Mouse (Mus musculus) liver, embryonic 14.5 days (tissue): ENCODE results near the gene Celf2. TPM values are rescaled to one million over a fixed set of nuclear protein-coding genes. Genes with fewer than 3 reads are reported as not detected.

Experiments
- ATAC-seq: fragments of 200-750 bp; cut with Nextera tagmentation; 2 replicates; pipeline ENCODE4 v1.8.0; 2017; ENCODE audit warnings: moderate number of reproducible peaks, mild to moderate bottlenecking, moderate library complexity; ENCODE audit not compliant: insufficient read depth
- DNase-seq, 3 experiments: peaks; one replicate each; pipeline ENCODE4 v3.0.0-alpha.2; 2012 to 2013; ENCODE audit warnings: low read depth in 3 of 3, low spot score in 3 of 3
- H3K27ac ChIP-seq: fragments of 300-500 bp; sonication (generic); 2 replicates; pipeline ENCODE4 v1.5.1; 2014; ENCODE audit warnings: moderate library complexity, mild to moderate bottlenecking, control low read depth, inconsistent platforms
- H3K27me3 ChIP-seq: fragments of 300-500 bp; sonication (generic); 2 replicates; pipeline ENCODE4 v1.6.1; 2014; ENCODE audit warnings: mild to moderate bottlenecking, low read length, moderate library complexity; ENCODE audit not compliant: control insufficient read depth, insufficient read depth
- H3K36me3 ChIP-seq: fragments of 300-500 bp; sonication (generic); replicated peaks from 2 replicates; pipeline ENCODE4 v1.6.1; 2014; ENCODE audit warnings: low read depth; ENCODE audit not compliant: control insufficient read depth, insufficient read depth
- H3K4me1 ChIP-seq, 2 experiments: fragments of 200-500 bp in 1 of 2; fragments of 300-500 bp in 1 of 2; sonication (generic) in 1 of 2; replicated peaks; 2 replicates each; pipeline ENCODE4 v1.6.1; 2012 to 2014; ENCODE audit warnings: antibody characterized with exemption in 1 of 2, inconsistent platforms in 1 of 2, low read length in 1 of 2; ENCODE audit not compliant: control insufficient read depth in 2 of 2, insufficient read depth in 2 of 2
- H3K4me2 ChIP-seq: fragments of 300-500 bp; sonication (generic); 2 replicates; pipeline ENCODE4 v1.6.1; 2014; ENCODE audit warnings: low read depth, mild to moderate bottlenecking, control low read depth, moderate library complexity
- H3K4me3 ChIP-seq, 2 experiments: fragments of 200-500 bp in 1 of 2; fragments of 300-500 bp in 1 of 2; sonication (generic) in 1 of 2; 2 replicates each; pipeline ENCODE4 v1.5.1; 2012 to 2014; ENCODE audit warnings: low read depth in 2 of 2, low read length in 2 of 2, mild to moderate bottlenecking in 2 of 2, control low read depth in 1 of 2, inconsistent platforms in 1 of 2, moderate library complexity in 1 of 2; ENCODE audit not compliant: insufficient read depth in 1 of 2
- H3K9ac ChIP-seq: fragments of 300-500 bp; sonication (generic); replicated peaks from 2 replicates; pipeline ENCODE4 v1.6.1; 2014; ENCODE audit warnings: mild to moderate bottlenecking, control low read depth, moderate library complexity
- H3K9me3 ChIP-seq: fragments of 300-500 bp; sonication (generic); 2 replicates; pipeline ENCODE4 v1.6.1; 2016; ENCODE audit warnings: low read length, mixed read lengths; ENCODE audit not compliant: control insufficient read depth
- CTCF ChIP-seq: IDR thresholded peaks from 2 replicates; pipeline ENCODE4 v1.5.1; 2016; ENCODE audit warnings: antibody characterized with exemption, low read depth, control low read depth
- EP300 ChIP-seq: IDR thresholded peaks from 2 replicates; pipeline ENCODE4 v1.6.1; 2016; ENCODE audit warnings: antibody characterized with exemption, low read depth
- WGBS: fragments of 180-500 bp; shearing (Covaris S2); extraction: QIAGEN DNeasy Blood & Tissue Kit; methylation state at CpG from one replicate; pipeline ENCODE4 v1.1.7; 2014; ENCODE audit not compliant: insufficient replicate concordance; 5-methylcytosine and 5-hydroxymethylcytosine counted together
- polyA plus RNA-seq, 2 experiments: library from polyadenylated mRNA; depleted of rRNA in 1 of 2; stranded (reverse) in 1 of 2; unstranded in 1 of 2; fragments of >200 nt; fragmentation: Nextera tagmentation in 1 of 2; extraction: Ambion mirVana in 1 of 2; gene quantifications; 2 replicates each; pipeline versions ENCODE4 v1.2.1 to v1.2.3; 2012 to 2014

The Celf2 gene
- polyA plus RNA-seq, 2 experiments = 3.9 to 7.8 TPM

DNA sequence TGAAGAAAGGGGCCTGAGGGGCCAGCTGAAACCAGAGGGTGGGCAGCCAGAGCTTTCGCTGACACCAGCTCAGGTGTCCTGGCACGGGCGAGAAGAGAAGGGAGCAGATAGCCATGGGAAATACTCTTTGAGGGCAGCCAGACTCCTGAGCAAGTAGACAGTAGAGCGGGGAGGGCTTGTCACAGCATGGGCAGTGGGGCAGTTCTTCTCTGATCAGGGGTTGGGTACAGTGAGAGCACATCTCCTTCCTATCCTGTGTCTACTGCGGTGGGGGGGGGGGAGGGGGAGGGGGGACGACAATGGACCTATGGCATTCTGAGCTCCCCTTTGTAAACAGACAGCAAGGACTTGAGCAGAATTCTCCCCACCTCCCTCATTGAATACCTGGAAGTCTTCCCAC, 968.5 kb downstream of the Celf2 start:
- H3K4me2 ChIP-seq = no peak overlapping the region
- no peak for TF ChIP-seq EP300
- TF ChIP-seq CTCF = no peak
- ATAC-seq = no peak
- H3K4me3 ChIP-seq = no peak overlapping the region
- DNase-seq = no peak
- no peaks in the 10 kb centered on the region for H3K27me3 ChIP-seq
- H3K4me1 ChIP-seq = no peaks in the 10 kb centered on the region
- no peaks in the 10 kb centered on the region for H3K36me3 ChIP-seq
- no peak overlapping the region for H3K9ac ChIP-seq
- H3K9me3 ChIP-seq = no peaks in the 10 kb centered on the region
- no peak overlapping the region for H3K27ac ChIP-seq
- 69% methylated on average over 5 of the region's 6 CpGs for WGBS

DNA sequence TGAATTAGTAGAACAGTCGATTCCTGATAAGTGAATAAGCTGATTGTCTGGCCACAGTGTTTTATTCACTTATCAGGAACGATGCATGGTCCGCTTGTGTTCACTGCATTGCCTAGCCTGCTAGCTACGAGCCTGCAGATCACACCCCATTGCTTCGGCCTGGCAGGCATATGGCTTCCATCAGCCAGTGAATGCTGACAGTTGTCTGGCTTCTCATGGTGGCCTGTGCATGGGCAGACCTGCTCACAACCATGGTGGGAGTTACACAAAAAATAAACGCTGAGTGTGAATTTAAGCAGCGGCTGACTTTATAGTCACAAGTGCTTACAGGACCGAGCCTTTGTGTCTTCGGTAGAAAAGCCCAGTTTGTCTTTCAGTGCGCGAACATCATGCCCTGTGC, 969.3 kb downstream of the Celf2 start:
- 68% methylated on average over 11 of the region's 11 CpGs for WGBS
- no peak overlapping the region for H3K27ac ChIP-seq
- H3K9ac ChIP-seq = no peak overlapping the region
- H3K4me2 ChIP-seq = no peak overlapping the region
- H3K4me3 ChIP-seq = no peak overlapping the region
- H3K27me3 ChIP-seq = no peaks in the 10 kb centered on the region
- no peaks in the 10 kb centered on the region for H3K9me3 ChIP-seq
- H3K4me1 ChIP-seq = no peaks in the 10 kb centered on the region
- DNase-seq (no peak), ATAC-seq (no peak)
- TF ChIP-seq CTCF (no peak), EP300 (no peak)
- H3K36me3 ChIP-seq = no peaks in the 10 kb centered on the region

DNA sequence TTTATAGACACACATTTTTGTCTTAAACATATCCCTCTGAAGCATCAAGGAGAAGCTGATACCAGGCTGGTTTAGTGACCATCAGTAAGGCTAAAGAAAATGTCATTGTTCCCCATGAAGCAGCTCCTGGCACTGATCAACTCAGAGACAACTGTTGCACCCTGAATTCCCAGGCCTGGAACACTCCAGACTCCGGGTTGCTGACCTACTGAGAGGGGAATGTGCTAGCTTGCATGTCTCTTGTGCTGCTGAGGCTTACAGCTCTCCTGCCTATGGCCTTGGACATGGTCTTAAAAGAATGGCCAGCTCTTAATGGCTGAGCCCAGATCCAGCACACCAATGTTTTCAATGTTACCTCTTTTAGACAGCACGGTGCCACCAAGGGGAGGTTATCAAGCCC, 970.9 kb downstream of the Celf2 start:
- H3K36me3 ChIP-seq = no peaks in the 10 kb centered on the region
- no peak overlapping the region for H3K9ac ChIP-seq
- no peaks in the 10 kb centered on the region for H3K9me3 ChIP-seq
- WGBS = 52% methylated on average over 2 of the region's 2 CpGs
- H3K4me1 ChIP-seq = no peaks in the 10 kb centered on the region
- H3K4me2 ChIP-seq = no peak overlapping the region
- no peaks in the 10 kb centered on the region for H3K27me3 ChIP-seq
- no peak overlapping the region for H3K4me3 ChIP-seq
- no peak overlapping the region for H3K27ac ChIP-seq
- TF ChIP-seq EP300 = no peak
- no peak for TF ChIP-seq CTCF
- ATAC-seq (no peak), DNase-seq (no peak)

DNA sequence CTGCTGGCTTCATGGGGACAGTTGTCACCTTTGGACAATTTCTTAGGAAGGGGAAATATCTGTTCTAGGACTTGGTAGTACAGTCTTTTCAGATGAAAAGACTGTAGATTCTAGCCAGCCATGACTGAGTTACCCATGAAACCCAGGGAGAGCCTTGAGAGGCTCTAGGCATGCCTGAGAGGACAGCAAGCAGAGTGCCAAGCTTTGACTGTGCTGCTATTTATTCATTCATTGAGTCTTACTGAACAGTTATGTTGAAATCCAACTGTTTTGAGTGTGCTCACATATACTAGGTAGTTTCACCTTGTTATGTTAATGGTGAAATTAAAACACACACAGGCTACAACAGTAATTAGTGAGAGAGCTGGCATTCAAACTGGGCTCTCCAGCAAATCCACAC, 971.3 kb downstream of the Celf2 start:
- Histone ChIP-seq H3K27me3 (no peaks in the 10 kb centered on the region), H3K9ac (no peak overlapping the region), H3K4me1 (no peaks in the 10 kb centered on the region), H3K4me2 (no peak overlapping the region), H3K27ac (no peak overlapping the region), H3K9me3 (no peaks in the 10 kb centered on the region), H3K4me3 (no peak overlapping the region), H3K36me3 (no peaks in the 10 kb centered on the region)
- ATAC-seq (no peak), DNase-seq (no peak)
- TF ChIP-seq CTCF (no peak), EP300 (no peak)

DNA sequence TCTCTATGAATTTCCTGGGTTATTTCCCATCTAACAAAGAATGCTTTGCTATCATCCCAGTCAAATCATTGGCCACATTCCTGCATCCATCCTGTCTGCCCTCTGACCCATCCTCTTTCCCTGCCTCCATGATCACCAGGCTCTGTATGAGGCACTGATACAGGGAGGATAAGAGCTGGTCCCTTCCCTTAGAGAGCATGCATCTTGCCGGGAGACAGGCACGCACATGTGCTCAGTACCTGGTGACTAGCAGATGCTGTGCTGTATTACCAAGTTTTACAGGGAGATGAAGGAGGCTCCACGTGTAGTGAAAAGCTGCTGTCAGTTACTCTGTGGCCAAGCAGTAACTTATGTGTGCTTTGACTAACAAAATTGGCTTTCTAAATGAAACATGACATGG, 972.0 kb downstream of the Celf2 start:
- no peak overlapping the region for H3K4me3 ChIP-seq
- no peaks in the 10 kb centered on the region for H3K4me1 ChIP-seq
- H3K9ac ChIP-seq = no peak overlapping the region
- no peaks in the 10 kb centered on the region for H3K9me3 ChIP-seq
- H3K36me3 ChIP-seq = no peaks in the 10 kb centered on the region
- WGBS = 50% methylated on average over 3 of the region's 3 CpGs
- no peak for TF ChIP-seq EP300
- no peak for TF ChIP-seq CTCF
- H3K27ac ChIP-seq = no peak overlapping the region
- H3K4me2 ChIP-seq = no peak overlapping the region
- no peaks in the 10 kb centered on the region for H3K27me3 ChIP-seq
- DNase-seq (no peak), ATAC-seq (no peak)

DNA sequence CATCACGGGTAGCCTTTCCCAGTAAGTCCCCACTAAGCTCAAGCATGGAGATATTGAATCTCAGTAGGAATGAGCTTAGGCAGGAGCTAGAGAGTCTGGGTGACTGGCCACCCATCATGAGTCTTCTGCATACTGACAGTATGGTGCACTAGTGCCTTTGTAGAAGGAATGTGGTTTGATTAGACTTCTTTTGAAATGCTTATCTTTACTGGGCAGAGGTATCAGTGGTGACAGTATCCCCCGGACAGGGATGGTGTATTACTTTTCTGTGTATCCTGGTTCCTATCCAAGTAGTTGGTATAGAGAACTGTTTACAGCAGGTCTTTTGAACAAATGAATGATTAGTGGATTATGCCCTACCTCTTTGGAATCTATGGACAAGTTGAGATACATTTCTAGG, 973.0 kb downstream of the Celf2 start:
- 27% methylated on average over 2 of the region's 2 CpGs for WGBS
- Histone ChIP-seq H3K27ac (no peak overlapping the region), H3K4me2 (no peak overlapping the region), H3K9me3 (no peaks in the 10 kb centered on the region), H3K36me3 (no peaks in the 10 kb centered on the region), H3K4me3 (no peak overlapping the region), H3K4me1 (no peaks in the 10 kb centered on the region), H3K27me3 (no peaks in the 10 kb centered on the region), H3K9ac (no peak overlapping the region)
- ATAC-seq (no peak), DNase-seq (no peak)
- TF ChIP-seq EP300 (no peak), CTCF (no peak)
